In genomic region chr12:35055114-35056095, GRCm38 (mm10) we compare ENCODE assay signal across 19 mouse cellular contexts. TPM values are rescaled to one million over a fixed set of nuclear protein-coding genes. Genes with fewer than 3 reads are reported as not detected.
A peak's percentile ranks its signal among the peaks of the same experiment; 100 is the strongest.
DNase-seq lines count a peak whose midpoint lies in the region; ATAC-seq and TF ChIP-seq lines count a peak whose summit lies in the region.
"Had no signal": no experiment of that assay in that cellular context is flagged by ENCODE, and none has a peak within 500 bp of the region (broad histone marks: within the 10 kb centered on the region; RNA-seq: fewer than 3 reads in every experiment).

No protein-coding gene starts in this region.

- TF ChIP-seq CTCF in gastrocnemius, adult 2 months (IDR thresholded peaks at IDR 0.05): no peak
- no peak for TF ChIP-seq CTCF in layer of hippocampus, adult 2 months (conservative IDR thresholded peaks at IDR 0.05)
- TF ChIP-seq CTCF in forebrain, postnatal 0 days (IDR thresholded peaks at IDR 0.05; ENCODE audit: low read depth): no peak

- H3K4me2 ChIP-seq in forebrain, postnatal 0 days (ENCODE audit: low read depth): no peak overlapping the region
- H3K4me2 ChIP-seq: forebrain, embryonic 15.5 days; intestine, embryonic 15.5 days; kidney, embryonic 15.5 days; midbrain, embryonic 12.5 days had no signal

- H3K9ac ChIP-seq in forebrain, postnatal 0 days: no peak overlapping the region
- H3K9ac ChIP-seq: forebrain, embryonic 15.5 days; intestine, embryonic 15.5 days; kidney, embryonic 15.5 days; midbrain, embryonic 12.5 days had no signal

- H3K27me3 ChIP-seq in forebrain, postnatal 0 days (ENCODE audit: insufficient read depth, low read length): no peaks in the 10 kb centered on the region
- H3K27me3 ChIP-seq: forebrain, embryonic 15.5 days; intestine, embryonic 15.5 days; kidney, embryonic 15.5 days; midbrain, embryonic 12.5 days had no signal

- intact Hi-C loops in gastrocnemius, adult 2 months (cut with DNase I): no loop called here

- H3K9me3 ChIP-seq in forebrain, postnatal 0 days (ENCODE audit: low read length): no peaks in the 10 kb centered on the region
- H3K9me3 ChIP-seq: forebrain, embryonic 15.5 days; intestine, embryonic 15.5 days; kidney, embryonic 15.5 days had no signal

- no peaks in the 10 kb centered on the region for H3K4me1 ChIP-seq in forebrain, postnatal 0 days (ENCODE audit: insufficient read depth)
- H3K4me1 ChIP-seq: kidney, embryonic 15.5 days had no signal

- no peaks in the 10 kb centered on the region for H3K36me3 ChIP-seq in forebrain, postnatal 0 days (ENCODE audit: insufficient read depth)
- H3K36me3 ChIP-seq: forebrain, embryonic 15.5 days; intestine, embryonic 15.5 days; midbrain, embryonic 12.5 days had no signal

- H3K4me3 ChIP-seq in gastrocnemius, adult 2 months: peak overlapping the region; percentile 17; the same call in 1 of the 2 replicates
- no peak overlapping the region for H3K4me3 ChIP-seq in layer of hippocampus, adult 2 months
- H3K4me3 ChIP-seq in forebrain, postnatal 0 days (ENCODE audit: low read depth, low read length): no peak overlapping the region
- H3K4me3 ChIP-seq: erythroblast, embryonic 14.5 days; forebrain, embryonic 15.5 days; intestine, embryonic 15.5 days; kidney, embryonic 15.5 days; midbrain, embryonic 12.5 days had no signal

- ATAC-seq in forebrain, postnatal 0 days: no peak
- ATAC-seq: forebrain, embryonic 15.5 days; intestine, embryonic 15.5 days had no signal

- no peak for DNase-seq in gastrocnemius, adult 2 months
- no peak for DNase-seq in gastrocnemius, postnatal 25 days
- DNase-seq in layer of hippocampus, adult 2 months (ENCODE audit: low spot score in 2 of 2): no peak
- no peak for DNase-seq in layer of hippocampus, postnatal 10 days (ENCODE audit: low spot score in 2 of 2)
- DNase-seq in A20 (ENCODE audit: low read depth, low spot score): peak; percentile 79
- peak; percentile 29 for DNase-seq in induced T-regulatory cell, adult 2 months (ENCODE audit: low read depth)
- DNase-seq in right cerebral cortex, postnatal 14 days: no peak
- DNase-seq in forebrain, postnatal 0 days: no peak
- DNase-seq: adrenal gland, postnatal 25 days; gastrocnemius, postnatal 10 days; liver; lung, postnatal 10 days; right cerebral cortex, adult 18-20 months; thymus, postnatal 25 days had no signal

- 80% methylated on average over 7 of the region's 7 CpGs for WGBS in forebrain, postnatal 0 days

- peak overlapping the region; percentile 73 for H3K27ac ChIP-seq in gastrocnemius, adult 2 months
- H3K27ac ChIP-seq in layer of hippocampus, adult 2 months: 0 out of 2 replicates have a peak overlapping the region, but pooled peaks have one; percentile 8
- no peak overlapping the region for H3K27ac ChIP-seq in forebrain, postnatal 0 days (ENCODE audit: low read depth, low read length)
- H3K27ac ChIP-seq: forebrain, embryonic 15.5 days; intestine, embryonic 15.5 days; kidney, embryonic 15.5 days; midbrain, embryonic 12.5 days had no signal

RNA-seq across cellular contexts. Expression of gene Snx13, which starts 8.4 kb away (rescaled TPM):
- total RNA-seq in gastrocnemius, adult 2 months (2021): 10 to 100 TPM; 41.2 to 56.3 TPM
- total RNA-seq in gastrocnemius, postnatal 25 days (2021): 10 to 100 TPM; 39.6 to 44.9 TPM
- 10 to 100 TPM; 62.0 to 62.1 TPM for total RNA-seq in layer of hippocampus, adult 2 months (2021)
- 10 to 100 TPM; 54.9 to 58.8 TPM for total RNA-seq in layer of hippocampus, postnatal 10 days (2021)
- total RNA-seq in forebrain, postnatal 0 days (2014; rRNA removed): 29.1 and 30.4 TPM in 2 replicates
- polyA plus RNA-seq in forebrain, postnatal 0 days (2015; fragmentation: Nextera tagmentation; extraction: Ambion mirVana): 15.9 and 25.4 TPM in 2 replicates

Comparison
In these comparisons a context has a peak if more than half of its experiments do, and no peak if none do; other contexts are left out.
1. DNase-seq: peak in A20 (single experiment) and induced T-regulatory cell, adult 2 months (single experiment); none in gastrocnemius, adult 2 months (single experiment), gastrocnemius, postnatal 25 days (single experiment), layer of hippocampus, adult 2 months (0 of 2), layer of hippocampus, postnatal 10 days (0 of 2), right cerebral cortex, postnatal 14 days (single experiment) and forebrain, postnatal 0 days (single experiment).